Mouse (Mus musculus) adrenal gland (tissue): ENCODE results near the gene Gpkow.
"Not testable (repeated sequence)": the region's sequence is repeated elsewhere in the genome, so short reads cannot be mapped to it uniquely, and the experiment has no call there.

Experiments
- intact Hi-C: fragments of 180-260 bp; cut with DNase I; formaldehyde crosslinking; loops from one replicate; pipeline ENCODE4 v1.15.1; 2025

Gene Gpkow

GRCm38 (mm10) chrX:7741103-7741502 lies 44.2 kb downstream of the Gpkow start:
- intact Hi-C loops, result no loop called here

- intact Hi-C loops, result no loop called here
Observed at GRCm38 (mm10) chrX:7743470-7743869, 46.5 kb downstream of the Gpkow start.

GRCm38 (mm10) chrX:7744940-7745339 lies 48.0 kb downstream of the Gpkow start:
- intact Hi-C loops, result no loop called here

GRCm38 (mm10) chrX:7745429-7745828 lies 48.5 kb downstream of the Gpkow start:
- intact Hi-C loops, result no loop called here

- intact Hi-C loops, result no loop called here
Observed at GRCm38 (mm10) chrX:7750432-7751116, 53.6 kb downstream of the Gpkow start, which contains the start of gene Ccdc120. Gene Ccdc120, minus strand, starts transcription at chrX:7750905.

- intact Hi-C loops, result not testable (repeated sequence)
Observed at GRCm38 (mm10) chrX:7753627-7754026, 56.7 kb downstream of the Gpkow start.
